Mouse (Mus musculus) kidney, embryonic 14.5 days (tissue): Measurements from ENCODE around the gene 9330161L09Rik. TPM values are rescaled to one million over a fixed set of nuclear protein-coding genes. Genes with fewer than 3 reads are reported as not detected.
A peak's percentile ranks its signal among the peaks of the same experiment; 100 is the strongest.

Source experiments
- ATAC-seq: fragments of 200-750 bp; cut with Nextera tagmentation; 2 replicates; pipeline ENCODE4 v1.8.0; 2017; ENCODE audit warnings: moderate number of reproducible peaks, mild to moderate bottlenecking, moderate TSS enrichment, moderate library complexity; ENCODE audit not compliant: low FRiP score, low TSS enrichment
- H3K27ac ChIP-seq: fragments of 300-500 bp; sonication (generic); 2 replicates; pipeline ENCODE4 v1.5.1; 2014; ENCODE audit warnings: low read depth, mild to moderate bottlenecking, low read length, moderate library complexity, mixed read lengths
- H3K27me3 ChIP-seq: fragments of 300-500 bp; sonication (generic); 2 replicates; pipeline ENCODE4 v1.6.1; 2014; ENCODE audit warnings: mild to moderate bottlenecking, low read length; ENCODE audit not compliant: control insufficient read depth, insufficient read depth
- H3K36me3 ChIP-seq: fragments of 300-500 bp; sonication (generic); 2 replicates; pipeline ENCODE4 v1.6.1; 2014; ENCODE audit warnings: low read length, mixed read lengths; ENCODE audit not compliant: control insufficient read depth, insufficient read depth
- H3K4me1 ChIP-seq: fragments of 300-500 bp; sonication (generic); 2 replicates; pipeline ENCODE4 v1.6.1; 2014; ENCODE audit warnings: low read length, mixed read lengths; ENCODE audit not compliant: control insufficient read depth, insufficient read depth
- H3K4me2 ChIP-seq: fragments of 300-500 bp; sonication (generic); replicated peaks from 2 replicates; pipeline ENCODE4 v1.6.1; 2014; ENCODE audit warnings: low read depth, mild to moderate bottlenecking, low read length
- H3K4me3 ChIP-seq: fragments of 300-500 bp; sonication (generic); 2 replicates; pipeline ENCODE4 v1.5.1; 2014; ENCODE audit warnings: mild to moderate bottlenecking, low read length
- H3K9ac ChIP-seq: fragments of 300-500 bp; sonication (generic); 2 replicates; pipeline ENCODE4 v1.6.1; 2014; ENCODE audit warnings: low read depth, mild to moderate bottlenecking, low read length, moderate library complexity
- H3K9me3 ChIP-seq: fragments of 300-500 bp; sonication (generic); 2 replicates; pipeline ENCODE4 v1.6.1; 2016; ENCODE audit warnings: low read length; ENCODE audit not compliant: control insufficient read depth
- WGBS: fragments of 180-500 bp; shearing (Covaris S2); extraction: QIAGEN DNeasy Blood & Tissue Kit; methylation state at CpG from one replicate; pipeline ENCODE4 v1.1.7; 2014; 5-methylcytosine and 5-hydroxymethylcytosine counted together
- polyA plus RNA-seq: library from polyadenylated mRNA; unstranded; fragments of >200 nt; fragmentation: Nextera tagmentation; extraction: Ambion mirVana; gene quantifications from 2 replicates; pipeline ENCODE4 v1.2.1, GENCODE M21; 2014

Gene 9330161L09Rik
- polyA plus RNA-seq, 1 experiment from 2014 or later: 0.22 TPM

GRCm38 (mm10) chr12:103395486-103396275 is 11.9 kb downstream of the 9330161L09Rik start:
- Histone ChIP-seq H3K4me2 (no peak overlapping the region), H3K27ac (no peak overlapping the region), H3K36me3 (no peaks in the 10 kb centered on the region), H3K4me3 (no peak overlapping the region), H3K4me1 (no peaks in the 10 kb centered on the region), H3K9me3 (no peaks in the 10 kb centered on the region), H3K27me3 (no peaks in the 10 kb centered on the region), H3K9ac (no peak overlapping the region)
- ATAC-seq: no peak
- WGBS: 49% methylated on average over 12 of the region's 12 CpGs

GRCm38 (mm10) chr12:103393528-103393927 is 14.1 kb downstream of the 9330161L09Rik start:
- Histone ChIP-seq H3K9ac (no peak overlapping the region), H3K4me1 (peaks cover 5% of the 10 kb centered on the region; the same call in 1 of the 2 replicates), H3K9me3 (no peaks in the 10 kb centered on the region), H3K4me2 (no peak overlapping the region), H3K36me3 (no peaks in the 10 kb centered on the region), H3K27me3 (no peaks in the 10 kb centered on the region), H3K27ac (no peak overlapping the region), H3K4me3 (no peak overlapping the region)
- no peak for ATAC-seq
- 32% methylated on average over 6 of the region's 6 CpGs for WGBS

GRCm38 (mm10) chr12:103391098-103391497 is 16.5 kb downstream of the 9330161L09Rik start:
- 78% methylated on average over 7 of the region's 7 CpGs for WGBS
- Histone ChIP-seq H3K36me3 (no peaks in the 10 kb centered on the region), H3K27ac (no peak overlapping the region), H3K27me3 (no peaks in the 10 kb centered on the region), H3K4me2 (no peak overlapping the region), H3K9ac (no peak overlapping the region), H3K4me1 (peaks cover 5% of the 10 kb centered on the region; the same call in 1 of the 2 replicates), H3K9me3 (no peaks in the 10 kb centered on the region), H3K4me3 (no peak overlapping the region)
- no peak for ATAC-seq

- Histone ChIP-seq H3K4me3 (no peak overlapping the region), H3K27me3 (no peaks in the 10 kb centered on the region), H3K4me1 (peaks cover 5% of the 10 kb centered on the region; the same call in 1 of the 2 replicates), H3K9me3 (no peaks in the 10 kb centered on the region), H3K27ac (no peak overlapping the region), H3K36me3 (no peaks in the 10 kb centered on the region), H3K4me2 (no peak overlapping the region), H3K9ac (no peak overlapping the region)
- WGBS: 80% methylated on average over 4 of the region's 4 CpGs
- ATAC-seq: no peak
Observed at GRCm38 (mm10) chr12:103389982-103390381, 17.6 kb downstream of the 9330161L09Rik start.

- Histone ChIP-seq H3K4me3 (peak overlapping the region; percentile 79), H3K36me3 (no peaks in the 10 kb centered on the region), H3K4me1 (peaks cover 5% of the 10 kb centered on the region; the same call in 1 of the 2 replicates), H3K27ac (no peak overlapping the region), H3K9me3 (no peaks in the 10 kb centered on the region), H3K9ac (peak overlapping the region; percentile 84; the same call in 1 of the 2 replicates), H3K27me3 (no peaks in the 10 kb centered on the region), H3K4me2 (peak overlapping the region; percentile 88)
- no peak for ATAC-seq
- WGBS: 85% methylated on average over 2 of the region's 2 CpGs
Observed at GRCm38 (mm10) chr12:103389348-103389727, 18.3 kb downstream of the 9330161L09Rik start.

- Histone ChIP-seq H3K9me3 (no peaks in the 10 kb centered on the region), H3K27ac (no peak within 1 kb of the TSS), H3K9ac (peak within 1 kb of the TSS; percentile 84), H3K4me3 (peak within 1 kb of the TSS; percentile 79), H3K4me1 (peaks cover 5% of the 10 kb centered on the region; the same call in 1 of the 2 replicates), H3K36me3 (no peaks in the 10 kb centered on the region), H3K4me2 (peak within 1 kb of the TSS; percentile 88), H3K27me3 (no peaks in the 10 kb centered on the region)
- under 1% methylated on average over 47 of the region's 58 CpGs for WGBS
- peak; percentile 99 for ATAC-seq
Observed at GRCm38 (mm10) chr12:103388505-103389347, 18.9 kb downstream of the 9330161L09Rik start, which contains the start of gene Otub2. Gene Otub2, plus strand, starts transcription at chr12:103388682.

GRCm38 (mm10) chr12:103380226-103380625 is 27.4 kb downstream of the 9330161L09Rik start:
- no peak overlapping the region for H3K27ac ChIP-seq
- WGBS: 89% methylated on average over 4 of the region's 4 CpGs

GRCm38 (mm10) chr12:103376774-103377173 is 30.8 kb downstream of the 9330161L09Rik start:
- no peak overlapping the region for H3K9ac ChIP-seq
- no peak overlapping the region for H3K4me3 ChIP-seq
- H3K9me3 ChIP-seq: no peaks in the 10 kb centered on the region
- no peaks in the 10 kb centered on the region for H3K4me1 ChIP-seq
- H3K27ac ChIP-seq: no peak overlapping the region
- H3K27me3 ChIP-seq: no peaks in the 10 kb centered on the region
- WGBS: 72% methylated on average over 4 of the region's 4 CpGs
- H3K4me2 ChIP-seq: no peak overlapping the region
- no peaks in the 10 kb centered on the region for H3K36me3 ChIP-seq
- no peak for ATAC-seq

More at GRCm38 (mm10) chr12:103380226-103380625, 27.4 kb downstream of the 9330161L09Rik start:
- no peak for ATAC-seq
- Histone ChIP-seq H3K36me3 (no peaks in the 10 kb centered on the region), H3K4me1 (no peaks in the 10 kb centered on the region), H3K4me3 (no peak overlapping the region), H3K9me3 (no peaks in the 10 kb centered on the region), H3K27me3 (no peaks in the 10 kb centered on the region), H3K4me2 (no peak overlapping the region), H3K9ac (no peak overlapping the region)
